Mouse (Mus musculus): ENCODE measurements at regions not wholly inside any gene's neighbourhood (a gene's known extent, or its start where the extent isn't known, plus 50 kb on each side); places are given as distances from the start of the nearest gene placed in this dataset.

DNA sequence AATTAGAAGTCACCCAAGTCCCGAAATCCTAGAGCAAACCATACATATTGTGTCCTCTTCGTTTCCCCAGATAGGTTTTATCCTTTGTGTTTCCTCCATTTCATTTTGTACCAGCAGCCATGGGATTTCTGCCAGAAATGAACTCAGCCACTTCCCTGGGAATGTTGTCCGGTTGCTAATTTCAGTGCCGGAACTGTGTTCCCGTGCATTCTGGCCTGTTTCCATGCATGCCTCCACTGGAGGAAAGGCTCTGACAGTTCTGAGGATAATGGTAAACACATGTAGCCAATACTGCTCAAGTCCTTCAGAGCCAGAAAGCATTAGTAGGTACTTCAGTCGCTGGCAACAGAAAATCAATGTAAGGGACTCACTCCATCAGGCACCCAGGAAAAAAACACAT, 112.8 kb upstream of the Tbx18 start:
- Histone ChIP-seq H3K4me3 (ENCODE audit: control insufficient read depth in 1 of 2, insufficient read depth in 1 of 2, low read depth in 2 of 2, low read length in 2 of 2) (no peak overlapping the region), H3K27me3 (ENCODE audit: control insufficient read depth in 1 of 2, insufficient read depth in 2 of 2, low read length in 2 of 2) (no peaks in the 10 kb centered on the region), H3K9me3 (replicated peaks; ENCODE audit: insufficient read depth, low read length) (no peaks in the 10 kb centered on the region), H3K4me1 (ENCODE audit: control insufficient read depth in 1 of 2, insufficient read depth in 2 of 2, low read length in 2 of 2) (no peaks in the 10 kb centered on the region), H3K9ac (ENCODE audit: control insufficient read depth, low read depth, low read length, poor library complexity, severe bottlenecking) (no peak overlapping the region), H3K27ac (ENCODE audit: control insufficient read depth, low read depth, low read length) (no peak overlapping the region), H3K79me2 (ENCODE audit: control insufficient read depth, insufficient read depth, low read length, poor library complexity) (no peaks in the 10 kb centered on the region), H3K36me3 (ENCODE audit: control insufficient read depth in 1 of 2, insufficient read depth in 2 of 2, low read length in 2 of 2) (no peaks in the 10 kb centered on the region)
- TF ChIP-seq ZMIZ1 (IDR thresholded peaks at IDR 0.05; ENCODE audit: low read depth, low read length) = no peak
- no peak for TF ChIP-seq KAT2A (conservative IDR thresholded peaks at IDR 0.05; ENCODE audit: low read depth, low read length)
- DNase-seq (ENCODE audit: low read depth, low spot score) = no peak

DNA sequence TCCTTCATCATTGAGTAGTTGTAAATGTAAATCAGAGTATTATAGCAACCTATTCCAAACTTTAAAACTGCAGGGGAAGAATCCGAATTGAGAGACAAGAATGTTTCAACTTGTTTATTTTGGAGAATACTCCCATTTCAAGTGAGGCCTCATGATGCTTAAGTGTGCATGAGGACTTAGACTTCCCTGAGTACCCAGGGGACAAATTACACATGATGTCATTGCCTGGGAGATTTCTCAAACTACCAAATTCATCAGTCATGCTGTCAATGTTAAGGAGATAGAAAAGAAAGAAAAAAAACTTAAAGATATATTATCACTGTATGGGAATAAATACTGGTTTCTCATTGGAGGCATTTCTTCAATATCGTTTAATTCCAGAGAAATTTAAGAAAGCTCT, 113.4 kb upstream of the Tbx18 start:
- no peak for DNase-seq (ENCODE audit: low read depth, low spot score)
- TF ChIP-seq ETS1 (IDR thresholded peaks at IDR 0.05; ENCODE audit: low read depth, low read length) = no peak
- no peak for TF ChIP-seq RCOR1 (IDR thresholded peaks at IDR 0.05; ENCODE audit: low read depth, low read length)
- TF ChIP-seq GATA1 (IDR thresholded peaks at IDR 0.05; ENCODE audit: low read depth, low read length) = no peak
- TF ChIP-seq UBTF (IDR thresholded peaks at IDR 0.05; ENCODE audit: borderline replicate concordance, insufficient read depth, low read depth, low read length) = no peak
- no peak for TF ChIP-seq CHD2 (IDR thresholded peaks at IDR 0.05; ENCODE audit: low read length)
- TF ChIP-seq MXI1 (IDR thresholded peaks at IDR 0.05; ENCODE audit: low read depth, low read length) = no peak
- TF ChIP-seq KAT2A (conservative IDR thresholded peaks at IDR 0.05; ENCODE audit: low read depth, low read length) = no peak
- no peak for TF ChIP-seq MAFK (IDR thresholded peaks at IDR 0.05; ENCODE audit: borderline replicate concordance, low read depth, low read length)
- no peak for TF ChIP-seq POLR2AphosphoS5 (IDR thresholded peaks at IDR 0.05; ENCODE audit: borderline replicate concordance, low read depth, low read length)
- TF ChIP-seq HCFC1 (IDR thresholded peaks at IDR 0.05; ENCODE audit: low read depth, low read length) = no peak

DNA sequence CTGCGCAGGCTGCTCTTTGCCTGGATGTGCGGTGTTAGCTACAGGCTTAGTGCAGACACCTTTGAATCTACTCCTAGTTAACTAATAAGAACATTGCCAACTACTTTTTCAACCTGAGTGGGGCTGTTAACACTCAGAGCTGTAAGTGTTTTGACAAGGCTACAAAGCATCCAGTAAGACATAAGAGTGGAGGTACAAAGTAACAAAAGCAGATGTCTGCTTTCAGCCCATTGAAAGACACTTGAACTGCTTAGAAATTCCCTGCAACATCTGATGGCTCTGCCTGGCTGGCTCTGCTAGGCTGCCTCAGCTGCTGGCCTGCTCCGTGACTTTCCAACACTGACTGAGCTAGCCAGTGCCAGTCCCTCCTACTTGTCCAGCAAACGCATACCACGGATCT, 117.8 kb upstream of the Tbx18 start:
- DNase-seq (ENCODE audit: low read depth, low spot score) = no peak
- no peaks in the 10 kb centered on the region for H3K36me3 ChIP-seq (ENCODE audit: control insufficient read depth in 1 of 2, insufficient read depth in 2 of 2, low read length in 2 of 2)
- no peak overlapping the region for H3K9ac ChIP-seq (ENCODE audit: control insufficient read depth, low read depth, low read length, poor library complexity, severe bottlenecking)
- no peaks in the 10 kb centered on the region for H3K27me3 ChIP-seq (ENCODE audit: control insufficient read depth in 1 of 2, insufficient read depth in 2 of 2, low read length in 2 of 2)
- TF ChIP-seq ZMIZ1 (IDR thresholded peaks at IDR 0.05; ENCODE audit: low read depth, low read length) = no peak
- no peak for TF ChIP-seq MXI1 (IDR thresholded peaks at IDR 0.05; ENCODE audit: low read depth, low read length)
- no peak for TF ChIP-seq SMC3 (IDR thresholded peaks at IDR 0.05; ENCODE audit: low read depth, low read length)
- H3K27ac ChIP-seq (ENCODE audit: control insufficient read depth, low read depth, low read length) = no peak overlapping the region
- H3K9me3 ChIP-seq (replicated peaks; ENCODE audit: insufficient read depth, low read length) = no peaks in the 10 kb centered on the region
- no peaks in the 10 kb centered on the region for H3K79me2 ChIP-seq (ENCODE audit: control insufficient read depth, insufficient read depth, low read length, poor library complexity)
- no peak overlapping the region for H3K4me3 ChIP-seq (ENCODE audit: control insufficient read depth in 1 of 2, insufficient read depth in 1 of 2, low read depth in 2 of 2, low read length in 2 of 2)
- no peaks in the 10 kb centered on the region for H3K4me1 ChIP-seq (ENCODE audit: control insufficient read depth in 1 of 2, insufficient read depth in 2 of 2, low read length in 2 of 2)

More for the DNA sequence above, 113.4 kb upstream of the Tbx18 start:
- no peak overlapping the region for H3K27ac ChIP-seq (ENCODE audit: control insufficient read depth, low read depth, low read length)
- no peaks in the 10 kb centered on the region for H3K27me3 ChIP-seq (ENCODE audit: control insufficient read depth in 1 of 2, insufficient read depth in 2 of 2, low read length in 2 of 2)
- no peaks in the 10 kb centered on the region for H3K9me3 ChIP-seq (replicated peaks; ENCODE audit: insufficient read depth, low read length)
- H3K9ac ChIP-seq (ENCODE audit: control insufficient read depth, low read depth, low read length, poor library complexity, severe bottlenecking) = no peak overlapping the region
- H3K79me2 ChIP-seq (ENCODE audit: control insufficient read depth, insufficient read depth, low read length, poor library complexity) = no peaks in the 10 kb centered on the region
- H3K4me3 ChIP-seq (ENCODE audit: control insufficient read depth in 1 of 2, insufficient read depth in 1 of 2, low read depth in 2 of 2, low read length in 2 of 2) = no peak overlapping the region
- H3K36me3 ChIP-seq (ENCODE audit: control insufficient read depth in 1 of 2, insufficient read depth in 2 of 2, low read length in 2 of 2) = no peaks in the 10 kb centered on the region
- H3K4me1 ChIP-seq (ENCODE audit: control insufficient read depth in 1 of 2, insufficient read depth in 2 of 2, low read length in 2 of 2) = no peaks in the 10 kb centered on the region
